Mouse (Mus musculus) liver, embryonic 16.5 days (tissue): ENCODE data around the gene Scarb2. TPM values are rescaled to one million over a fixed set of nuclear protein-coding genes. Genes with fewer than 3 reads are reported as not detected.

Source experiments
- ATAC-seq: fragments of 200-750 bp; cut with Nextera tagmentation; 2 replicates; pipeline ENCODE4 v1.8.0; 2017; ENCODE audit warnings: low read depth, mild to moderate bottlenecking, moderate number of reproducible peaks, moderate library complexity
- H3K27ac ChIP-seq: fragments of 300-500 bp; sonication (generic); 2 replicates; pipeline ENCODE4 v1.5.1; 2014; ENCODE audit warnings: mild to moderate bottlenecking, low read length
- H3K27me3 ChIP-seq: fragments of 300-500 bp; sonication (generic); 2 replicates; pipeline ENCODE4 v1.6.1; 2014; ENCODE audit warnings: low read depth, low read length, mixed read lengths; ENCODE audit not compliant: control insufficient read depth, insufficient read depth
- H3K36me3 ChIP-seq: fragments of 300-500 bp; sonication (generic); 2 replicates; pipeline ENCODE4 v1.6.1; 2014; ENCODE audit warnings: mild to moderate bottlenecking; ENCODE audit not compliant: control insufficient read depth, insufficient read depth
- H3K4me1 ChIP-seq: fragments of 300-500 bp; sonication (generic); 2 replicates; pipeline ENCODE4 v1.6.1; 2014; ENCODE audit warnings: low read depth, low read length, mixed read lengths; ENCODE audit not compliant: control insufficient read depth
- H3K4me2 ChIP-seq: fragments of 300-500 bp; sonication (generic); 2 replicates; pipeline ENCODE4 v1.6.1; 2014; ENCODE audit warnings: low read depth, low read length, mixed read lengths
- H3K4me3 ChIP-seq: fragments of 300-500 bp; sonication (generic); 2 replicates; pipeline ENCODE4 v1.5.1; 2014; ENCODE audit warnings: low read depth, mild to moderate bottlenecking, low read length
- H3K9ac ChIP-seq: fragments of 300-500 bp; sonication (generic); 2 replicates; pipeline ENCODE4 v1.6.1; 2014; ENCODE audit warnings: low read depth, low read length
- H3K9me3 ChIP-seq: fragments of 300-500 bp; sonication (generic); replicated peaks from 2 replicates; pipeline ENCODE4 v1.6.1; 2016; ENCODE audit warnings: low read length; ENCODE audit not compliant: control insufficient read depth
- WGBS: fragments of 180-500 bp; shearing (Covaris S2); extraction: QIAGEN DNeasy Blood & Tissue Kit; methylation state at CpG from one replicate; pipeline ENCODE4 v1.1.7; 2014; ENCODE audit not compliant: insufficient replicate concordance; 5-methylcytosine and 5-hydroxymethylcytosine counted together
- microRNA-seq: library from miRNA; unstranded; fragments of <30 nt; microRNA quantifications from one replicate; pipeline ENCODE4, GENCODE M21; 2016
- polyA plus RNA-seq: library from polyadenylated mRNA; unstranded; fragments of >200 nt; fragmentation: Nextera tagmentation; extraction: Ambion mirVana; gene quantifications from 2 replicates; pipeline ENCODE4 v1.2.1, GENCODE M21; 2015

Scarb2 gene
- polyA plus RNA-seq, 1 experiment from 2014 or later: 8.0 TPM

GRCm38 (mm10) chr5:92392542-92392941 lies 114.1 kb downstream of the Scarb2 start:
- peak overlapping the region; percentile 56 for H3K4me2 ChIP-seq
- 37% methylated on average over 18 of the region's 18 CpGs for WGBS
- peak overlapping the region; percentile 42 for H3K4me3 ChIP-seq
- no peak overlapping the region for H3K27ac ChIP-seq
- H3K27me3 ChIP-seq: peaks cover 25% of the 10 kb centered on the region
- no peak for ATAC-seq
- peaks cover 26% of the 10 kb centered on the region for H3K4me1 ChIP-seq
- H3K9me3 ChIP-seq: no peaks in the 10 kb centered on the region
- H3K36me3 ChIP-seq: no peaks in the 10 kb centered on the region
- H3K9ac ChIP-seq: no peak overlapping the region

Small RNA genes lying within 50 kb of the gene (microRNA-seq; reads per million reads assigned to microRNA genes)
- gene Mir6415: not detected

Other genes starting within 250 kb of the Scarb2 start
- gene Naaa, start 228.7 kb downstream of the Scarb2 start, polyA plus RNA-seq: 5.5 and 6.4 TPM in 2 replicates
- gene Sdad1, start 196.4 kb downstream of the Scarb2 start, polyA plus RNA-seq: 14.5 and 15.0 TPM in 2 replicates
- gene Cxcl9, start 178.8 kb downstream of the Scarb2 start, polyA plus RNA-seq: 0.20 TPM in 1 of 2 replicates, not detected in the other
- gene Art3, start 175.0 kb downstream of the Scarb2 start, polyA plus RNA-seq: 0.74 and 0.93 TPM in 2 replicates
- gene Cxcl10, start 157.9 kb downstream of the Scarb2 start, polyA plus RNA-seq: 3.5 and 3.8 TPM in 2 replicates
- gene Nup54, start 71.6 kb downstream of the Scarb2 start, polyA plus RNA-seq: 23.0 and 28.0 TPM in 2 replicates
- 8.4 and 8.6 TPM in 2 replicates for gene Fam47e, start 48.2 kb upstream of the Scarb2 start, polyA plus RNA-seq
- gene Stbd1, start 96.2 kb upstream of the Scarb2 start, polyA plus RNA-seq: 51.0 and 58.8 TPM in 2 replicates
- gene Ccdc158, start 168.4 kb upstream of the Scarb2 start, polyA plus RNA-seq: 0.09 and 0.14 TPM in 2 replicates
- gene Shroom3, start 176.6 kb upstream of the Scarb2 start, polyA plus RNA-seq: 0.31 and 0.41 TPM in 2 replicates